Mouse (Mus musculus) intestine, embryonic 15.5 days (tissue): ENCODE data around the gene Clasrp. TPM values are rescaled to one million over a fixed set of nuclear protein-coding genes. Genes with fewer than 3 reads are reported as not detected.
A peak's percentile ranks its signal among the peaks of the same experiment; 100 is the strongest.
"Not testable (repeated sequence)": the region's sequence is repeated elsewhere in the genome, so short reads cannot be mapped to it uniquely, and the experiment has no call there.

ENCODE experiments used
- ATAC-seq: fragments of 200-750 bp; cut with Nextera tagmentation; 2 replicates; pipeline ENCODE4 v1.8.0; 2017; ENCODE audit warnings: moderate TSS enrichment, moderate library complexity
- H3K27ac ChIP-seq: fragments of 300-500 bp; sonication (generic); 2 replicates; pipeline ENCODE4 v1.5.1; 2015; ENCODE audit warnings: mild to moderate bottlenecking, inconsistent platforms
- H3K27me3 ChIP-seq: fragments of 300-500 bp; sonication (generic); replicated peaks from 2 replicates; pipeline ENCODE4 v1.6.1; 2015; ENCODE audit warnings: inconsistent platforms
- H3K36me3 ChIP-seq: fragments of 300-500 bp; sonication (generic); 2 replicates; pipeline ENCODE4 v1.6.1; 2015; ENCODE audit warnings: inconsistent platforms
- H3K4me1 ChIP-seq: fragments of 300-500 bp; sonication (generic); replicated peaks from 2 replicates; pipeline ENCODE4 v1.6.1; 2015; ENCODE audit warnings: inconsistent platforms
- H3K4me2 ChIP-seq: fragments of 300-500 bp; sonication (generic); replicated peaks from 2 replicates; pipeline ENCODE4 v1.6.1; 2015; ENCODE audit warnings: mild to moderate bottlenecking, inconsistent platforms
- H3K4me3 ChIP-seq: fragments of 300-500 bp; sonication (generic); replicated peaks from 2 replicates; pipeline ENCODE4 v1.5.1; 2015; ENCODE audit warnings: inconsistent platforms
- H3K9ac ChIP-seq: fragments of 300-500 bp; sonication (generic); 2 replicates; pipeline ENCODE4 v1.6.1; 2015; ENCODE audit warnings: inconsistent platforms
- H3K9me3 ChIP-seq: fragments of 300-500 bp; sonication (generic); 2 replicates; pipeline ENCODE4 v1.6.1; 2016; ENCODE audit warnings: inconsistent platforms
- WGBS: fragments of 180-500 bp; shearing (Covaris S2); methylation state at CpG from one replicate; pipeline ENCODE4 v1.1.7; 2015; 5-methylcytosine and 5-hydroxymethylcytosine counted together
- polyA plus RNA-seq: library from polyadenylated mRNA; unstranded; fragments of >200 nt; fragmentation: Nextera tagmentation; extraction: Ambion mirVana; gene quantifications from 2 replicates; pipeline ENCODE4 v1.2.1, GENCODE M21; 2015

Gene Clasrp
- polyA plus RNA-seq, 1 experiment from 2014 or later = 38.3 TPM

GRCm38 (mm10) chr7:19604606-19605214, 424 bp upstream of the Clasrp start:
- Histone ChIP-seq H3K4me1 (peaks cover 26% of the 10 kb centered on the region), H3K4me2 (peak overlapping the region; percentile 79), H3K4me3 (peak overlapping the region; percentile 99)
- H3K36me3 ChIP-seq, H3K9me3 ChIP-seq, H3K27me3 ChIP-seq, H3K27ac ChIP-seq, H3K9ac ChIP-seq, ATAC-seq: not testable (repeated sequence)
- 61% methylated on average over 10 of the region's 10 CpGs for WGBS

GRCm38 (mm10) chr7:19603055-19603454, 1.2 kb downstream of the Clasrp start:
- H3K27me3 ChIP-seq = no peaks in the 10 kb centered on the region
- H3K9ac ChIP-seq = peak overlapping the region; percentile 99
- peak overlapping the region; percentile 79 for H3K4me2 ChIP-seq
- WGBS = 81% methylated on average over 12 of the region's 12 CpGs
- peaks cover 19% of the 10 kb centered on the region for H3K36me3 ChIP-seq
- no peak overlapping the region for H3K27ac ChIP-seq
- peak overlapping the region; percentile 99 for H3K4me3 ChIP-seq
- peaks cover 26% of the 10 kb centered on the region for H3K4me1 ChIP-seq
- no peak for ATAC-seq
- no peaks in the 10 kb centered on the region for H3K9me3 ChIP-seq

GRCm38 (mm10) chr7:19600562-19600961, 3.7 kb downstream of the Clasrp start:
- Histone ChIP-seq H3K4me3 (no peak overlapping the region), H3K36me3 (peaks cover 23% of the 10 kb centered on the region), H3K27me3 (no peaks in the 10 kb centered on the region), H3K4me1 (peaks cover 26% of the 10 kb centered on the region), H3K27ac (no peak overlapping the region), H3K4me2 (0 out of 2 replicates have a peak overlapping the region, but pooled peaks have one; percentile 2), H3K9me3 (no peaks in the 10 kb centered on the region), H3K9ac (no peak overlapping the region)
- 70% methylated on average over 5 of the region's 5 CpGs for WGBS
- no peak for ATAC-seq

- H3K4me1 ChIP-seq = no peaks in the 10 kb centered on the region
- 90% methylated on average over 10 of the region's 10 CpGs for WGBS
- no peak overlapping the region for H3K27ac ChIP-seq
- peaks cover 62% of the 10 kb centered on the region for H3K36me3 ChIP-seq
- no peaks in the 10 kb centered on the region for H3K9me3 ChIP-seq
- no peak overlapping the region for H3K9ac ChIP-seq
- no peak overlapping the region for H3K4me2 ChIP-seq
- H3K4me3 ChIP-seq = no peak overlapping the region
- ATAC-seq = no peak
- H3K27me3 ChIP-seq = no peaks in the 10 kb centered on the region
Measured at GRCm38 (mm10) chr7:19593061-19593730, 11.1 kb downstream of the Clasrp start.

GRCm38 (mm10) chr7:19589917-19590316, 14.4 kb downstream of the Clasrp start:
- Histone ChIP-seq H3K36me3 (peaks cover 75% of the 10 kb centered on the region), H3K27me3 (no peaks in the 10 kb centered on the region), H3K9ac (no peak overlapping the region), H3K4me2 (no peak overlapping the region), H3K9me3 (no peaks in the 10 kb centered on the region), H3K4me3 (no peak overlapping the region), H3K27ac (no peak overlapping the region), H3K4me1 (no peaks in the 10 kb centered on the region)
- peak; percentile 68; the same call in 1 of the 2 replicates for ATAC-seq
- WGBS = 59% methylated on average over 3 of the region's 3 CpGs

GRCm38 (mm10) chr7:19589207-19589606, 15.1 kb downstream of the Clasrp start:
- no peak overlapping the region for H3K27ac ChIP-seq
- H3K9me3 ChIP-seq = no peaks in the 10 kb centered on the region
- no peaks in the 10 kb centered on the region for H3K27me3 ChIP-seq
- peaks cover 79% of the 10 kb centered on the region for H3K36me3 ChIP-seq
- no peaks in the 10 kb centered on the region for H3K4me1 ChIP-seq
- no peak; the same call in 1 of the 2 replicates for ATAC-seq
- no peak overlapping the region for H3K4me3 ChIP-seq
- H3K4me2 ChIP-seq = no peak overlapping the region
- WGBS = 52% methylated on average over 3 of the region's 3 CpGs
- no peak overlapping the region for H3K9ac ChIP-seq

- no peak for ATAC-seq
- no peaks in the 10 kb centered on the region for H3K9me3 ChIP-seq
- peaks cover 72% of the 10 kb centered on the region for H3K36me3 ChIP-seq
- 82% methylated on average over 46 of the region's 46 CpGs for WGBS
- no peaks in the 10 kb centered on the region for H3K27me3 ChIP-seq
- H3K27ac ChIP-seq = no peak overlapping the region
- no peak overlapping the region for H3K4me3 ChIP-seq
- no peak overlapping the region for H3K9ac ChIP-seq
- H3K4me1 ChIP-seq = no peaks in the 10 kb centered on the region
- H3K4me2 ChIP-seq = no peak overlapping the region
Measured at GRCm38 (mm10) chr7:19586269-19586668, 18.0 kb downstream of the Clasrp start.

- no peak overlapping the region for H3K27ac ChIP-seq
- H3K4me1 ChIP-seq = peaks cover 16% of the 10 kb centered on the region
- peaks cover 17% of the 10 kb centered on the region for H3K27me3 ChIP-seq
- peaks cover 36% of the 10 kb centered on the region for H3K36me3 ChIP-seq
- H3K4me2 ChIP-seq = no peak overlapping the region
- H3K4me3 ChIP-seq = no peak overlapping the region
- no peak for ATAC-seq
- no peaks in the 10 kb centered on the region for H3K9me3 ChIP-seq
- WGBS = 84% methylated on average over 8 of the region's 8 CpGs
- no peak overlapping the region for H3K9ac ChIP-seq
Measured at GRCm38 (mm10) chr7:19580634-19581033, 23.7 kb downstream of the Clasrp start.

GRCm38 (mm10) chr7:19579751-19580150, 24.5 kb downstream of the Clasrp start:
- no peak overlapping the region for H3K4me3 ChIP-seq
- H3K4me1 ChIP-seq = peaks cover 16% of the 10 kb centered on the region
- peaks cover 29% of the 10 kb centered on the region for H3K36me3 ChIP-seq
- no peaks in the 10 kb centered on the region for H3K9me3 ChIP-seq
- H3K27me3 ChIP-seq = peaks cover 17% of the 10 kb centered on the region
- ATAC-seq = no peak
- WGBS = 90% methylated on average over 10 of the region's 10 CpGs
- H3K4me2 ChIP-seq = no peak overlapping the region
- no peak overlapping the region for H3K27ac ChIP-seq
- no peak overlapping the region for H3K9ac ChIP-seq

- Histone ChIP-seq H3K9ac (no peak overlapping the region), H3K27me3 (peaks cover 17% of the 10 kb centered on the region), H3K4me3 (no peak overlapping the region), H3K4me2 (peak overlapping the region; percentile 79; the same call in 1 of the 2 replicates), H3K9me3 (no peaks in the 10 kb centered on the region), H3K36me3 (peaks cover 15% of the 10 kb centered on the region), H3K4me1 (peaks cover 19% of the 10 kb centered on the region), H3K27ac (no peak overlapping the region)
- ATAC-seq = no peak
- WGBS = 59% methylated on average over 4 of the region's 4 CpGs
Measured at GRCm38 (mm10) chr7:19578436-19578835, 25.9 kb downstream of the Clasrp start.

- peak overlapping the region; percentile 42 for H3K4me3 ChIP-seq
- peaks cover 19% of the 10 kb centered on the region for H3K4me1 ChIP-seq
- H3K27ac ChIP-seq = no peak overlapping the region
- H3K9ac ChIP-seq = peak overlapping the region; percentile 39; the same call in 1 of the 2 replicates
- 13% methylated on average over 10 of the region's 10 CpGs for WGBS
- H3K4me2 ChIP-seq = peak overlapping the region; percentile 79
- H3K27me3 ChIP-seq = peaks cover 17% of the 10 kb centered on the region
- peaks cover 14% of the 10 kb centered on the region; the same call in 1 of the 2 replicates for H3K36me3 ChIP-seq
- 0 out of 2 replicates have a peak, but pooled peaks have one; percentile 1 for ATAC-seq
- no peaks in the 10 kb centered on the region for H3K9me3 ChIP-seq
Measured at GRCm38 (mm10) chr7:19577877-19578414, 26.3 kb downstream of the Clasrp start.

GRCm38 (mm10) chr7:19577141-19577852, 27.0 kb downstream of the Clasrp start, which contains the start of the genes Zfp296 and Gemin7:
TSS of gene Zfp296 (plus strand) at chr7:19577287.
TSS of gene Gemin7 (minus strand) at chr7:19577595.
- Histone ChIP-seq H3K4me1 (peaks cover 21% of the 10 kb centered on the region), H3K27me3 (peaks cover 17% of the 10 kb centered on the region), H3K9me3 (no peaks in the 10 kb centered on the region), H3K9ac (peak within 1 kb of the TSS; percentile 39), H3K4me2 (peak within 1 kb of the TSS; percentile 79), H3K4me3 (peak within 1 kb of the TSS; percentile 42), H3K36me3 (peaks cover 12% of the 10 kb centered on the region; the same call in 1 of the 2 replicates), H3K27ac (no peak within 1 kb of the TSS)
- WGBS = under 1% methylated on average over 56 of the region's 56 CpGs
- ATAC-seq = 0 out of 2 replicates have a peak, but pooled peaks have one; percentile 7
